Mouse (Mus musculus) heart, embryonic 10.5 days (tissue): ENCODE data around the gene Abhd14b. TPM values are rescaled to one million over a fixed set of nuclear protein-coding genes. Genes with fewer than 3 reads are reported as not detected.

ENCODE experiments used
- DNase-seq: peaks from one replicate; pipeline ENCODE4 v3.0.0-alpha.2; 2017; ENCODE audit warnings: low spot score
- H3K27ac ChIP-seq: fragments of 300-500 bp; sonication (generic); 2 replicates; pipeline ENCODE4 v1.5.1; 2016; ENCODE audit warnings: mild to moderate bottlenecking
- H3K27me3 ChIP-seq: fragments of 300-500 bp; sonication (generic); 2 replicates; pipeline ENCODE4 v1.6.1; 2016; ENCODE audit warnings: mild to moderate bottlenecking; ENCODE audit not compliant: poor library complexity, insufficient read depth, severe bottlenecking
- H3K36me3 ChIP-seq: fragments of 300-500 bp; sonication (generic); 2 replicates; pipeline ENCODE4 v1.6.1; 2016; ENCODE audit warnings: mild to moderate bottlenecking, moderate library complexity
- H3K4me1 ChIP-seq: fragments of 300-500 bp; sonication (generic); 2 replicates; pipeline ENCODE4 v1.6.1; 2016; ENCODE audit warnings: mild to moderate bottlenecking
- H3K4me3 ChIP-seq: fragments of 300-500 bp; sonication (generic); 2 replicates; pipeline ENCODE4 v1.5.1; 2016; ENCODE audit warnings: mild to moderate bottlenecking, moderate library complexity
- H3K9me3 ChIP-seq: fragments of 300-500 bp; sonication (generic); 2 replicates; pipeline ENCODE4 v1.6.1; 2016; ENCODE audit warnings: mild to moderate bottlenecking, moderate library complexity
- WGBS: fragments of 180-500 bp; shearing (Covaris S2); methylation state at CpG from one replicate; pipeline ENCODE4 v1.1.7; 2016; 5-methylcytosine and 5-hydroxymethylcytosine counted together
- polyA plus RNA-seq: library from polyadenylated mRNA; unstranded; fragments of >200 nt; fragmentation: Nextera tagmentation; extraction: Ambion mirVana; gene quantifications from 2 replicates; pipeline ENCODE4 v1.2.1, GENCODE M21; 2016

Abhd14b gene
- polyA plus RNA-seq, 1 experiment from 2014 or later = 7.8 TPM

- H3K4me3 ChIP-seq = no peak overlapping the region
- WGBS = 69% methylated on average over 5 of the region's 5 CpGs
- no peak overlapping the region for H3K27ac ChIP-seq
- no peaks in the 10 kb centered on the region for H3K36me3 ChIP-seq
- H3K9me3 ChIP-seq = no peaks in the 10 kb centered on the region
- no peaks in the 10 kb centered on the region for H3K27me3 ChIP-seq
- H3K4me1 ChIP-seq = peaks cover 31% of the 10 kb centered on the region
- DNase-seq = no peak
These were observed 4.6 kb upstream of the Abhd14b start for GRCm38 (mm10) chr9:106442680-106443079.

GRCm38 (mm10) chr9:106444836-106445235 is 2.4 kb upstream of the Abhd14b start:
- no peak overlapping the region for H3K4me3 ChIP-seq
- DNase-seq = no peak
- no peaks in the 10 kb centered on the region for H3K36me3 ChIP-seq
- 81% methylated on average over 4 of the region's 4 CpGs for WGBS
- no peaks in the 10 kb centered on the region for H3K9me3 ChIP-seq
- H3K4me1 ChIP-seq = peaks cover 36% of the 10 kb centered on the region
- H3K27me3 ChIP-seq = peaks cover 1% of the 10 kb centered on the region; the same call in 1 of the 2 replicates
- H3K27ac ChIP-seq = no peak overlapping the region

GRCm38 (mm10) chr9:106447951-106448350 is 692 bp downstream of the Abhd14b start:
- H3K36me3 ChIP-seq = no peaks in the 10 kb centered on the region
- peak overlapping the region; percentile 87 for H3K27ac ChIP-seq
- peak overlapping the region; percentile 65 for H3K4me3 ChIP-seq
- H3K27me3 ChIP-seq = peaks cover 4% of the 10 kb centered on the region; the same call in 1 of the 2 replicates
- DNase-seq = no peak
- no peaks in the 10 kb centered on the region for H3K9me3 ChIP-seq
- WGBS = 34% methylated on average over 9 of the region's 9 CpGs
- peaks cover 67% of the 10 kb centered on the region for H3K4me1 ChIP-seq

GRCm38 (mm10) chr9:106448498-106449031 is 1.3 kb downstream of the Abhd14b start:
- Histone ChIP-seq H3K4me3 (peak overlapping the region; percentile 65), H3K27me3 (peaks cover 4% of the 10 kb centered on the region; the same call in 1 of the 2 replicates), H3K4me1 (peaks cover 73% of the 10 kb centered on the region), H3K27ac (peak overlapping the region; percentile 87), H3K36me3 (no peaks in the 10 kb centered on the region), H3K9me3 (no peaks in the 10 kb centered on the region)
- peak; percentile 85 for DNase-seq
- WGBS = under 1% methylated on average over 23 of the region's 23 CpGs

- H3K27ac ChIP-seq = peak overlapping the region; percentile 64; the same call in 1 of the 2 replicates
- 87% methylated on average over 8 of the region's 8 CpGs for WGBS
- no peaks in the 10 kb centered on the region for H3K36me3 ChIP-seq
- H3K4me3 ChIP-seq = no peak overlapping the region; the same call in 1 of the 2 replicates
- DNase-seq = no peak
- peaks cover 4% of the 10 kb centered on the region; the same call in 1 of the 2 replicates for H3K27me3 ChIP-seq
- peaks cover 87% of the 10 kb centered on the region for H3K4me1 ChIP-seq
- H3K9me3 ChIP-seq = no peaks in the 10 kb centered on the region
These were observed 2.7 kb downstream of the Abhd14b start for GRCm38 (mm10) chr9:106449947-106450346.

GRCm38 (mm10) chr9:106450661-106451060 is 3.4 kb downstream of the Abhd14b start:
- Histone ChIP-seq H3K9me3 (no peaks in the 10 kb centered on the region), H3K4me3 (peak overlapping the region; percentile 22; the same call in 1 of the 2 replicates), H3K4me1 (peaks cover 90% of the 10 kb centered on the region), H3K27ac (peak overlapping the region; percentile 64), H3K27me3 (peaks cover 4% of the 10 kb centered on the region; the same call in 1 of the 2 replicates), H3K36me3 (no peaks in the 10 kb centered on the region)
- 8% methylated on average over 9 of the region's 9 CpGs for WGBS
- DNase-seq = no peak

- H3K4me3 ChIP-seq = peak overlapping the region; percentile 22; the same call in 1 of the 2 replicates
- peaks cover 93% of the 10 kb centered on the region for H3K4me1 ChIP-seq
- peak overlapping the region; percentile 39; the same call in 1 of the 2 replicates for H3K27ac ChIP-seq
- H3K9me3 ChIP-seq = no peaks in the 10 kb centered on the region
- 69% methylated on average over 11 of the region's 11 CpGs for WGBS
- 0 out of 2 replicates have a peak, but pooled peaks cover 1% of the 10 kb centered on the region for H3K36me3 ChIP-seq
- peaks cover 4% of the 10 kb centered on the region; the same call in 1 of the 2 replicates for H3K27me3 ChIP-seq
- DNase-seq = no peak
These were observed 4.0 kb downstream of the Abhd14b start for GRCm38 (mm10) chr9:106451298-106451697.

GRCm38 (mm10) chr9:106451899-106452298 is 4.6 kb downstream of the Abhd14b start:
- H3K36me3 ChIP-seq = 0 out of 2 replicates have a peak, but pooled peaks cover 7% of the 10 kb centered on the region
- H3K9me3 ChIP-seq = no peaks in the 10 kb centered on the region
- H3K27me3 ChIP-seq = peaks cover 4% of the 10 kb centered on the region; the same call in 1 of the 2 replicates
- H3K4me3 ChIP-seq = no peak overlapping the region
- 48% methylated on average over 2 of the region's 2 CpGs for WGBS
- no peak for DNase-seq
- peaks cover 98% of the 10 kb centered on the region for H3K4me1 ChIP-seq
- H3K27ac ChIP-seq = peak overlapping the region; percentile 39

- peak overlapping the region; percentile 94 for H3K27ac ChIP-seq
- no peaks in the 10 kb centered on the region for H3K9me3 ChIP-seq
- H3K27me3 ChIP-seq = peaks cover 4% of the 10 kb centered on the region; the same call in 1 of the 2 replicates
- peaks cover 98% of the 10 kb centered on the region for H3K4me1 ChIP-seq
- peak overlapping the region; percentile 87 for H3K4me3 ChIP-seq
- H3K36me3 ChIP-seq = 0 out of 2 replicates have a peak, but pooled peaks cover 10% of the 10 kb centered on the region
- DNase-seq = no peak
- WGBS = 30% methylated on average over 6 of the region's 6 CpGs
These were observed 5.1 kb downstream of the Abhd14b start for GRCm38 (mm10) chr9:106452351-106452750.

- Histone ChIP-seq H3K9me3 (no peaks in the 10 kb centered on the region), H3K36me3 (0 out of 2 replicates have a peak, but pooled peaks cover 10% of the 10 kb centered on the region), H3K27me3 (peaks cover 4% of the 10 kb centered on the region; the same call in 1 of the 2 replicates), H3K27ac (peak overlapping the region; percentile 94), H3K4me3 (peak overlapping the region; percentile 87), H3K4me1 (peaks cover 98% of the 10 kb centered on the region)
- WGBS = 4% methylated on average over 7 of the region's 7 CpGs
- no peak for DNase-seq
These were observed 5.6 kb downstream of the Abhd14b start for GRCm38 (mm10) chr9:106452821-106453220.

GRCm38 (mm10) chr9:106453271-106454070 is 6.2 kb downstream of the Abhd14b start, which contains the start of gene Pcbp4:
Gene Pcbp4, plus strand, starts transcription at chr9:106453291.
- peak within 1 kb of the TSS; percentile 87 for H3K4me3 ChIP-seq
- H3K36me3 ChIP-seq = 0 out of 2 replicates have a peak, but pooled peaks cover 16% of the 10 kb centered on the region
- peaks cover 98% of the 10 kb centered on the region for H3K4me1 ChIP-seq
- 1% methylated on average over 59 of the region's 74 CpGs for WGBS
- peak; percentile 91 for DNase-seq
- no peaks in the 10 kb centered on the region for H3K9me3 ChIP-seq
- H3K27ac ChIP-seq = peak within 1 kb of the TSS; percentile 94
- H3K27me3 ChIP-seq = peaks cover 4% of the 10 kb centered on the region; the same call in 1 of the 2 replicates

- peak overlapping the region; percentile 87 for H3K4me3 ChIP-seq
- H3K27me3 ChIP-seq = peaks cover 4% of the 10 kb centered on the region; the same call in 1 of the 2 replicates
- peak; percentile 86 for DNase-seq
- 2% methylated on average over 20 of the region's 20 CpGs for WGBS
- no peaks in the 10 kb centered on the region for H3K9me3 ChIP-seq
- H3K36me3 ChIP-seq = 0 out of 2 replicates have a peak, but pooled peaks cover 23% of the 10 kb centered on the region
- peaks cover 98% of the 10 kb centered on the region for H3K4me1 ChIP-seq
- peak overlapping the region; percentile 94 for H3K27ac ChIP-seq
These were observed 7.0 kb downstream of the Abhd14b start for GRCm38 (mm10) chr9:106454071-106454761.
